Mouse (Mus musculus): Measurements from ENCODE around the gene Reg3g.
"Not testable (repeated sequence)": the region's sequence is repeated elsewhere in the genome, so short reads cannot be mapped to it uniquely, and the experiment has no call there.

Reg3g gene

DNA sequence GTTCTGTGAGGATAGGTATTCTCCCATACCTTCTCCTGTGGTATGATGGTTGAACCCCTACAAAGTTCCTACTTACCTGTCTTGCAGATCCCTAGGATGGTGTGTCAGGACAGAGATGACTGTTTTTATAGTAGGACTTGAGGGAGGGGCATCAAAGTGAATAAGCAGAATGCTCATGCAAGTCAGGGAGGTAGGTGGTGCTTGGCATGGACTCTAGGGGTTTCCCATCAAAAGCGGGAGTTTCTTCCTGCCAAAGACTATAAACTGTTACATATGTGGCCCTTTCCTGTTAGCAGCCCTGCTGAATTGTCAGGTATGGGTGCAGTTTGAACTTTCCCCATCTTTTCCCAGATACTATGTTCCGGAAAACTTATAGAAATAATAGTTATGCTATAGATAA lies at the start of gene Reg3g:
TSS of gene Reg3g (minus strand) at position 101 of the 400 bp plus-strand sequence.
- DNase-seq, result no peak

DNA sequence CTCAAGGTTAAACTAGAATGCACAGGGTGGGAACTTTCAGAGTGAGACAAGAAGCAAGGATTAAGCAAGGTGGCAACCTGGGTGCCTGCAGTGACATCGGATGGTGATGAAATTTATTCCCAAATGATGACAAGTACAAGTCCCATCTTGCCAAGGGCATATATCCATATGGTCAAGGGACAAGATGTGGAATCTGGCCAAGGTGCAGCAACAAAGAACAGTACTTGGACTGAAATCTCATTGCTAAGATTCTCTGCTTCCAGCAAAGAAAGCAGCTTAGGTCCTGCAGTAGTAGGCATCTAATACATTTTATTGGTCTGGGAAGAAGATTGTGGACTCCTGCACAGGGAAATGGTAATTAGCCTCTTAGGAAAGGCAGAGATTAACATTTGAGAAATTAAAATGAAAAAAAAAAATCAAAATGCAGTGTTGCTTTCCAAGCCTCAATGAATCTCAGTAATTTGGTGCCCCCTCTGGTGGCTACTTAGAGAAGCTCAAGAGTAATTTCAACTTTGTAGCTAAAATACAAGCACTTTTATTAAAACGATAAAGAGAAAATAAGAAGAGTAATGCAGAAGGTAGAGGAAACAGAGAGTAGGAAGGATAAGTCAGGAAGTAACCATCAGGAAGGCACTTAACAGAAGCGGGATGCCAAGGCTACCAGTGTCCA lies 47.2 kb upstream of the Reg3g start:
- DNase-seq, result peak; percentile 8

DNA sequence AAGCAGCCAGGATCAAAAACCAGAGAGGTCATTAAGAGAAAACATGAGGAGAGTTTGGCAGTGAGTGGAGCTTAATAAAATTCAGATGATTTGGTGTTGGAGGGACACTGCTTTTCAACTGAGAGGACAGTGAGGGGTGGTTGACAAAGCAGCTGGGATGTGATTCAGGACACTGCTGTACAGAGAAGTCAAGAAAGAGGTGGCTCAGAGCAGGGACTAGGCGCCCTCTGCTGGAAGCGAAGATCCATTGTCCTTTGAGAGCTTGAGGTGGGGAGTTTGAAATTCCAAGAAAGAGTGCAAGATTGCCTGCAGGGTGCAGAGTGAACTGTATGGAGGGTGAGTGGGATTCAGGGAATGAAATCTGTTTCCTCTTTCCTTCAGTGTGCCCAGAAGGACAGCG lies 44.2 kb upstream of the Reg3g start:
- DNase-seq, result peak; percentile 53

DNA sequence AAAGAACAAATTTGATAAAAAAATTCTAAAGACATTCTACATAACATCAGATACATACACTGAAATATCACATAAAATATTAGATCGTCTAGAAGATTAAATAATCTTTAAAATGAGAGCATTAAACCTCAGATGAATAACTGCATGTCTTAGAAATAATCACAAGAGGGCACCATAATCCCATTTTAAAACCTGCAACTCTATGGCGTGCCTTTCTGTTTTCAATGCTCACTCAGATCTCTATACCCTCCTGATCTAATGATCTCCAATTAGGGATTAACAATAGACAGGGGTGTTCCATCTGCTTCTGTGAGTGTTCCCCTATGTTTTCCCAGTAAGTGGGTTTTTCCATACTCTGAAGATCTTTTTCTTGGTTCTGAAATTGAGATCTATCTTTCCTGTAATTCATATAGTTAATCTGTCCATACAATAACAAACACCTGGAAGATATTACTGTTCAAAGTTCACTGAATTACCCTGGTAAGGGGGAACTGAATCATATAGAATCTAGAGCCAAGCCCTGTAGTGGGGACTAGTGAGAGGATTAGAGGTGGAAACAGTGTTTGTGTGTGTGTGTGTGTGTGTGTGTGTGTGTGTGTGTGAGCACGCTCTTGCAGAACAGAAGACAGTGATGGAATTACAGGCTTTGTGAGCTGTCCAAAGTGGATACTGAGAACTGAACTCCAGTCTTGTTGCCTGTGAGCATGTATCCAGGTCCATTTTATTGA lies 41.7 kb upstream of the Reg3g start:
- DNase-seq, result no peak

DNA sequence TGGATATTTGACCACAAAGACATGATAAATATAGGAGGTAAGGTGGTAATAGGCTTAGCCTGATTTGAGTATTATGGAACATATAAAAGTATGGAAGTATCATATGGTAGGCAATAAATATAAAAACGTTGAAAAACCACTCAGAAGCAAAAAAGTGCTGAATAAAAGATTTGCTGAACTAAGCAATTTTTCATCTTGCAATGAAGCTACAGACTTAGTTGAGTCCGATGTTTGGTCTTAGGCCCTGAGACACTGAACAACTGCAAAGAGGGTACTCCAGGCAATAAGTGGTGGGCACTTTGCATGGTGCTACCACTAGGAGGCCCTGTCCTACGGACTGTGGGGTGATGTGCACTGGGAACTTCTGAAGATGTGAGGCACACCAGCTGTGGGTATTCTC lies 37.1 kb upstream of the Reg3g start:
- no peak for DNase-seq

DNA sequence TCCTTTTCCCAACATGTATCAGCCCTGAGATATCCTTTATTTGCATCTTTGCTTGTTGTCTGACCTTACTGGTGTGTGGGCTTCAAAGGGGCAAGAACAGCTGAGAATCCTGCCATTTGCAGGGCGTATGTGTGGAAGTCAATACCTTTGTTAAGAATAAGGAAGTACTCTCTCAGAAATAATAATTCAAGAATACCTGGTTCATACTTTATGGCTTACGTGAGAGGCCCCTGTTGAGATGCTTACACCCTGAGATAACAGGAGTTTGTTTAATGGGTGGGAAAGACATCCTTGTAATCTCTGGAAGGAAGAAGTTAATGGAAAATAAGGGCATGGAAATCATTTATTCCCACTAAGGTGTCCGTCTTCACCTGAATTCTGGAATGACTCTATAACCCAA lies 26.0 kb upstream of the Reg3g start:
- no peak for DNase-seq

DNA sequence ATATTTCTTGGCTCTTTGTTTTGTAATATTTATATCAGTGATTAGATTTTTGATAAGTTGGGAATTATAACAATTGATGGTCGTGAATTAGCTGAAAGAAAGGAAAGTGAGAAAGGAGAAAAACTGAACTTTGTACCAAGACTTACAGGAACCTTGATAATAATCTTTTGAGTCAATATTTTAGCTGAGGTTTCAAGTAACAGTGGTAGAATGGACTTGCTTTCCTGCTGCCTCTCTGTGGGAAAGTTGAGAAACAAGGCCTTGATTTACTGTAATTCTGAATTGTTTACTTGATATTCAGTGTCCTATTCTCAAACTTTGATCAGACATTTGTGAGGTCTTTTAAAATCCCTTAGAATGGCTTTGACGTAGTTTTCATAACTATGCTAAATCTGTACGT lies 615 bp upstream of the Reg3g start:
- DNase-seq, result no peak

DNA sequence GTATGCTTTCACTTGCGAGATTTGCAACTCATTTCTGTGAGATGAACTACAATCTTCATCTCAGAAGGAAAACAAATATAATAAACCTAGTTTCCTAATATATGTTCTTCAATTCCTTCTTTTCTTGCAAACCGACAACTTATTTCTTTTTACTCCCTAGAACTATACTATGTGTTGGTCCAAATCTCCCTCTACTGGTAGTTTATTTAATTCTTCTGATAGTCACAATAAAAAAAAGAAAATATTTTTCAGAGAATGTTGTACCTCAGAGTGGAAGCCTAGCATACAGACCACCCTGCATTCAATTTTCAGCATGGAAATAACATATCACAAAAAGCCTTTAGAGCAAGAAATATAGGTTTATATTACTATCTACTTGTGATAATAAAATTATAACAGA lies 5.4 kb downstream of the Reg3g start:
- no peak for DNase-seq

DNA sequence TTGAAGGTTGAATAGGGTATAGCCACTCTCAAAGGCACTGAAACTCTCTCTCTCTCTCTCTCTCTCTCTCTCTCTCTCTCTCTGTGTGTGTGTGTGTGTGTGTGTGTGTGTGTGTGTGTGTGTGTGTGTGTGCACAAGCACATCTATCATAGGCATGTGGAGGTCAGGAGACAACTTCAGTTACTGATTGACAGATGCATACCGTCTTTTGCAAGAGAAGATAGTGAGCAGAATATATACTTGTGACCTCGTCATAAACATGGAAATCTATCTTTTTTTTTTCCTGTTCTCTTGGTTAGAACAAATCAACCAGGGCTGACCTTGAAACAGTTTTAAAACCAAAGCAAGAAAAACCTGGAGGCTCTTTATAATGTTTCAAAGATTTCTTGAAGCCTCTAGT lies 6.3 kb downstream of the Reg3g start:
- DNase-seq, result no peak

DNA sequence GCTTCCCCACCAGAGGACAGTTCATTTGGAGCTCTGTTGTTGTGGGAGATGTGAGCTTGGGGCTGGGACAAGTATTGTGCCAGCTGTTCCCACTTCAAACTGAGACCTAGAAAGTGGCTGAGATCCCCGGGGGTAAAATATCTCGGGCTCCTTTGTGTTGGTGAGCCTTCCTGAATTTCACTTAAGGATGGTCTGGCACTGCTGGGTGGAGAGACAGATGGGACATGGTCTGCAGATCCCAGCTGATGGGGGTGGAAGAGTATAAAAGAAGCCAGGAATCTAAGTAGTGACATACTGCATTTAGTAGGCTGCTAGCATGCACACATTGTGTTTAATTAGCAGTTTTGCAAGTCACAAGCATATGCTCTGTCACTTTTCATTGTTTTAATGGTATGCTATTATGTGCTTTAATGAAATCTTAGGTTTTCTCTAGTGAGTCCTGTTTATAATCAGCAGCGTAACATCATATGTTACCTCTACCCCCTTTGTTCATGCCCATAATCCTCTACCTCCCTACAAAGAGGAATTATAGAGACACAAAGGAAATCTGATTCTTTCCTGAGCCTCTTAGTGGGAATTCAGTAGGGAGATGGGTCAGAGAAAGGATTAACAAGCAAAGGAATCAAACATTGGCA lies 8.4 kb downstream of the Reg3g start:
- DNase-seq, result peak; percentile 7

DNA sequence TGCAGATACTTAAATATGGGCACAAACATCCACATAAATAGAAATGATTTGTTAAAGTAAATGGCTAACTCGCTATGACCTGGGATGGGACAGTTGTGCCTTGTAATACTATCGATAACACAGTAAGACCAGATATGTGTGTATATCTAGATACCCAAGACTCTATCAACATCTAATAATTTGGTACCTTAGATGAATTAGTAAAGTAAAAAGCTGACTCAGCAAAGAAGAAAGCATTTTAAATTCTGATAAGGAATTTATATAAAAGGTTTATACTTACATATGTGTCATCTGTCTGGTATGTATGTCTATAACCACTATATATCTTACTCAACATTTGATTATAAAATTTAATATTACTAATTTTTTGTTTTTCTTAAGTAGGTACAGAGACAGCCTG lies 15.9 kb downstream of the Reg3g start:
- no peak for DNase-seq

DNA sequence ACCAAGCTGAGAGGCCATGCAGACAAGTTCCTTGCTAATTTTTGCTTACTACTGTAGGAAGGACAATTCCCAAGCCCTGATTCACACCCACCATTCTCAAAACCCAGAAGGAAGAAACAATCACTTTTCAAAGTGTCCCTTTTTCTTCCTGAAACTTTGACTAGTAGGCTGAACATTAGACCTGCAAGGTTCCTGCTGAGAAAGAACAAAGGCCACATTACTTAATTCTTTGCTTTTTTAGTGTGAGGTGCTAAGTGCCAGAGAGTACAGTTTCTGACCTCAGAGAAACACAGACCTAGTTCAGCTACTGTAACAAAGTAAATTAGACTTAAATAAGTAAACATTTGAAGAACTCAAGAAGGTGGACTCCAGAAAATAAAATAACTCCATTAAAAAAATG lies 20.3 kb downstream of the Reg3g start:
- DNase-seq, result no peak

DNA sequence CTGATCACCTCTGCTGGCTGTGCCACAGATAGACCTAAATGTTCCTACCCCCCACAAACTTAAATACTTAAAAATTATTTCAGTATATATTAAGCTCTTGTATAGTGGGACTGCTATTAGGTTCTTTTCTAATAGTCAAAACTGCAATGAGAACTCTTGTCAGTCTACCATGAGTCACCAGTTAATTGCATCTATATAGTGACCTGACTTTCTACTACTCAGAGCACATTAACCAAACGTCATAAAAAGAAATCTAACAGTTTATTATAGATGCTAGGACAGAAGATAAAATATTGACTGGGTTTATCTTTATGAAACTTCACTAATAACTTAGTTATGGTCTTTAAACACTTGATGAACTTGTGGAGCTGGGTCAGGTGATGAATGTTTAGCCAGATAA lies 21.5 kb downstream of the Reg3g start:
- no peak for DNase-seq

DNA sequence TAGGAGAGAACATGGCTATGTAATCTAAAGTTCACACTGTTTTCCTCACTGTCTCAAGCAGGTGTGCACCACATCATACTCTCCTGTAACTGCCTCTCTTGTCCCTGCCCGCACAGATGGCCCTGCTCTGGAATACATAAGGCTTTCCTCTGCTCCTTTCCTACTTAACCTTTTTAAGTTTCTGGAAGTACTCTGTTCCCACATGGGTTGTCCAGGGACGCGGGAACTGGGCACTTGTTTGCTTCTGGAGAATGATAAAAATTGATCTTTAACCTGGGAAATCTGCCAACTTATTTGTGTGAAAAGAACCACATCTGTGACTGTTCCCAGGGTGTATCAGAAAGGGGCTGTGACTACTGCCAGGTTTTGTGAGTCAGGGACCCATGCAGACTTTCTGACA lies 43.2 kb downstream of the Reg3g start:
- DNase-seq, result no peak

DNA sequence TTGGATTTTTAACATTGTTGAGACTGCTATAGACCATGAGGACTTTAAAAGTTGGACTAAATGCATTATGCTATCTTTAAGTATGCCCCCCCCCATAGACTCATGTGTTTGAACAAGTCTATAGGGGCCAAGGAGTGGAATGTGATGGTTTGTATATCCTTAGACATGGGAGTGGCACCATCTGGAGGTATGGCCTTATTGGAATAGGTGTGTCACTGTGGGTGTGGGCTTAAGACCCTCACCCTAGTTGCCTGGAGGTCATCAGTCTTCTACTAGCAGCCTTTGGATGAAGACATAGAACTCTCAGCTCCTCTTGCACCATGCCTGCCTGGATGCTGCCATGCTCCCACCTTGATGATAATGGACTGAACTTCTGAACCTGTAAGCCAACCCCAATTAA lies 46.3 kb downstream of the Reg3g start, which contains the start of gene Reg1:
TSS of gene Reg1 (plus strand) at position 301 of the 400 bp plus-strand sequence.
- not testable (repeated sequence) for DNase-seq
